Mouse (Mus musculus): ENCODE measurements at regions not wholly inside any gene's neighbourhood (a gene's known extent, or its start where the extent isn't known, plus 50 kb on each side); places are given as distances from the start of the nearest gene placed in this dataset.

DNA sequence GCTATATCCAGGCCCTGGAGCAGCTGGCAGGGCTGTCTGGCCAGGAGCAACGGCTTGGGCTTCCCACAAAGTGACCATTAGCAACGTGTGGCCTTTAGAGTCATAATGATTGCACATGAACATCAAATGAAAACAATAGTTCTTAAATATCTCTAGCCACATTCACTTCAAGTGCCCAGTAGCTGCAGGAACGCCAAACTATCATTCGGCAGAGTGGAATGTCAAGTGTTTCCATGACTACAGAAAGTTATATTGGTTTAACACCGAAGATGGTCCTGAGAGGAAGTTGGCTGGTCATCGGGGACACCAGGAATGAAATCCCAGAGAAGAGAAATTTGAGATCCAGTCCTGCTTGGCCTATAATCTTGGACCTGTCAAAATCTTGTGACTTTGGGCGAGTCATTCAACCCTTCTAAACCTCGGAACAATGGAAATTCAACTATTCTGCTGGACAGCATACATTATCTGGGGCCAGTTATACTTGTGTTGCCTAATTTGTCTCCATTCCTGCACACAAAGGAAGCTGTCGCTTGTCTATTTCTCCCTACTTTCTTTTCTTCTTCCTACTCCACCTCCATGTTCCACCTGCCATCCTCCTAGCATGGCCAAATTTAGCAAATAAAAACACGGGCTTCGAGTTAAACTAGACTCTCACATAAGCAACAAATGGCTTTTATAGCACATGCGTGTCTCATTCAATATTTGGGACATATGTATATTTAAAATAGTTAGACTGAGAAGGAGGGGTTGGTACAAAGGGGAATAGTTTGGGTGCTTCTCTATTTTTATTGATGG, 886.7 kb upstream of the Fam160b2 start:
- Histone ChIP-seq H3K27ac (ENCODE audit: low read depth, low read length) (no peak overlapping the region), H3K4me1 (ENCODE audit: control insufficient read depth, insufficient read depth, low read length) (no peaks in the 10 kb centered on the region), H3K4me2 (ENCODE audit: low read depth) (no peak overlapping the region), H3K27me3 (ENCODE audit: control insufficient read depth, insufficient read depth, low read length) (no peaks in the 10 kb centered on the region), H3K9ac (ENCODE audit: low read length) (no peak overlapping the region), H3K4me3 (ENCODE audit: low read depth, low read length) (no peak overlapping the region), H3K36me3 (ENCODE audit: control insufficient read depth, insufficient read depth, low read length) (no peaks in the 10 kb centered on the region), H3K9me3 (ENCODE audit: control insufficient read depth, low read length) (no peaks in the 10 kb centered on the region)
- ATAC-seq (ENCODE audit: insufficient read depth, low FRiP score, low TSS enrichment): no peak
- WGBS: 93% methylated on average over 12 of the region's 12 CpGs
- DNase-seq (ENCODE audit: low spot score): no peak

DNA sequence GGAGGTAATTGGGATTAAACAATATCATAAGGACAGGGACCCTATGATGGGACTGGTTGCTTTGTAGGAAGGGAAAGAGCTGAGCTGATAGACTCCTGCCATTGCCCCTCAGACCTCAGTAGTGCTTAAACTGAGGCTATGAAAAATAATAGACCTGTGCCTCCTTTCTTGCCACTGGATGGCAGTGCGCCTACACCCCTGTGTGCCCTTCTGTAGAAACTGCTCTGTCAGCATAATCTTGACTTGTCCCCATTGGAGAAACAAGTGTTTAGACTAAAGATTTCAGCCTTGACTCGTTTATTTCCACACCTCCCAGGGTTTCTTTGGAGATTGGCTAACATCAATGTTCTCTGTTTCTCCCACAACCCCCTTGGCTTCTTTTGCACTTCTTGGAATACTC, 876.0 kb upstream of the Fam160b2 start:
- Histone ChIP-seq H3K4me3 (ENCODE audit: low read depth, low read length) (no peak overlapping the region), H3K36me3 (ENCODE audit: control insufficient read depth, insufficient read depth, low read length) (no peaks in the 10 kb centered on the region), H3K9me3 (ENCODE audit: control insufficient read depth, low read length) (no peaks in the 10 kb centered on the region), H3K27me3 (ENCODE audit: control insufficient read depth, insufficient read depth, low read length) (no peaks in the 10 kb centered on the region), H3K27ac (ENCODE audit: low read depth, low read length) (no peak overlapping the region), H3K4me2 (ENCODE audit: low read depth) (no peak overlapping the region), H3K9ac (ENCODE audit: low read length) (no peak overlapping the region), H3K4me1 (ENCODE audit: control insufficient read depth, insufficient read depth, low read length) (no peaks in the 10 kb centered on the region)
- 36% methylated on average over 2 of the region's 2 CpGs for WGBS
- ATAC-seq (ENCODE audit: insufficient read depth, low FRiP score, low TSS enrichment): no peak
- DNase-seq (ENCODE audit: low spot score): no peak

DNA sequence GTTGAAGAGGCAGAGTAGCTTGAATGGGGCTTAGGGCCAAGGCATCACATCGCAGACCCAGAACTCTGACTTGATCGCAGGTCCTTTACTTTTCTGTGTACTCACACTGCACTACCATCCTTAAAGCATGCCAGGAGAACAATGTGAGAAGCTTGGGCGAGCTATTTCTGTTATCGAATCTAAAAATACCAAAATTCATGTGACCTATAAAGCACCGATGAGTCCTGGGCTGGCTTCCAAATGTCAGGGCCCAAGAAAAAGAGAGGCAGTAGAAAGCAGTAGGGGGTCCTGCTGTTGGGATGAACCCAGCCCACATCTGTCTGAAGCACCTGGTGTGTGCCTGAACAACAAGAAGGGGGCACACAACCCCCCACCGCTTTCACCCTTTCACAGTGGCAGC, 874.3 kb upstream of the Fam160b2 start:
- no peaks in the 10 kb centered on the region for H3K36me3 ChIP-seq (ENCODE audit: control insufficient read depth, insufficient read depth, low read length)
- no peaks in the 10 kb centered on the region for H3K4me1 ChIP-seq (ENCODE audit: control insufficient read depth, insufficient read depth, low read length)
- WGBS: 83% methylated on average over 6 of the region's 6 CpGs
- H3K4me3 ChIP-seq (ENCODE audit: low read depth, low read length): no peak overlapping the region
- H3K4me2 ChIP-seq (ENCODE audit: low read depth): no peak overlapping the region
- H3K27me3 ChIP-seq (ENCODE audit: control insufficient read depth, insufficient read depth, low read length): no peaks in the 10 kb centered on the region
- H3K27ac ChIP-seq (ENCODE audit: low read depth, low read length): no peak overlapping the region
- H3K9me3 ChIP-seq (ENCODE audit: control insufficient read depth, low read length): no peaks in the 10 kb centered on the region
- ATAC-seq (ENCODE audit: insufficient read depth, low FRiP score, low TSS enrichment) (no peak), DNase-seq (ENCODE audit: low spot score) (no peak)
- no peak overlapping the region for H3K9ac ChIP-seq (ENCODE audit: low read length)

DNA sequence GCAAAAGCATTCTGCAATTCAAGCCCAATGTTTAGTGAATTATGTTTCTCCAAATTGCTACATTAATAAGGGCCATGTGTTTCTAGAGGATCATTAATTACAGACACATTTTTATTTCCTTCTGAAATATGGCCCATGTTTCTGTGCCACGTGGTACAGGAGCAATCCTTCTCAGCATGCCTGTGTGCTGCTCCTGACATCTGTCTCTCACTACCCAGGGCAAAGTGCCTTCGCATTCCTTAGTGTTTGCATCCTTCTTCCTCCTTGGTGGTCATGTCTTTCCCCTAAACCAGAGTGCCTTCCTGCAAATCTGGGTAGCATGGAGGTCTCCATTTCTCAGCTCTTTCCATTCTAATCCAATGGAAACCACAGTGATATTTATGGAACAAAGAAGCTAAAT, 832.7 kb upstream of the Fam160b2 start:
- Histone ChIP-seq H3K4me2 (ENCODE audit: low read depth) (no peak overlapping the region), H3K4me3 (ENCODE audit: low read depth, low read length) (no peak overlapping the region), H3K27ac (ENCODE audit: low read depth, low read length) (no peak overlapping the region), H3K9ac (ENCODE audit: low read length) (no peak overlapping the region), H3K9me3 (ENCODE audit: control insufficient read depth, low read length) (no peaks in the 10 kb centered on the region), H3K27me3 (ENCODE audit: control insufficient read depth, insufficient read depth, low read length) (no peaks in the 10 kb centered on the region), H3K4me1 (ENCODE audit: control insufficient read depth, insufficient read depth, low read length) (no peaks in the 10 kb centered on the region), H3K36me3 (ENCODE audit: control insufficient read depth, insufficient read depth, low read length) (no peaks in the 10 kb centered on the region)
- WGBS: 66% methylated on average over 2 of the region's 2 CpGs
- DNase-seq (ENCODE audit: low spot score): no peak
- no peak for ATAC-seq (ENCODE audit: insufficient read depth, low FRiP score, low TSS enrichment)

Measured in neural tube, embryonic 11.5 days (tissue).